Mouse (Mus musculus): Measurements from ENCODE around the gene Gm10720.
"Not testable (repeated sequence)": the region's sequence is repeated elsewhere in the genome, so short reads cannot be mapped to it uniquely, and the experiment has no call there.

Gene Gm10720

DNA sequence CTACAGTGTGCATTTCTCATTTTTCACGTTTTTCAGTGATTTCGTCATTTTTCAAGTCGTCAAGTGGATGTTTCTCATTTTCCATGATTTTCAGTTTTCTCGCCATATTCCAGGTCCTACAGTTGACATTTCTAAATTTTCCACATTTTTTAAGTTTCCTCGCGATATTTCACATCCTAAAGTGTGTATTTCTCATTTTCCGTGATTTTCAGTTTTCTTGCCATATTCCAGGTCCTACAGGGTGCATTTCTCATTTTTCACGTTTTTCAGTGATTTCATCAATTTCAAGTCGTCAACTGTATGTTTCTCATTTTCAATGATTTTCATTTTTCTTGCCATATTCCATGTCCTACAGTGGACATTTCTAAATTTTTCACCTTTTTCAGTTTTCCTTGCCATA lies at the start of gene Gm10720:
Gm10720 (plus strand) TSS at position 301 of the 400 bp plus-strand sequence.
- DNase-seq (ENCODE audit: low read depth, low spot score), result not testable (repeated sequence)

DNA sequence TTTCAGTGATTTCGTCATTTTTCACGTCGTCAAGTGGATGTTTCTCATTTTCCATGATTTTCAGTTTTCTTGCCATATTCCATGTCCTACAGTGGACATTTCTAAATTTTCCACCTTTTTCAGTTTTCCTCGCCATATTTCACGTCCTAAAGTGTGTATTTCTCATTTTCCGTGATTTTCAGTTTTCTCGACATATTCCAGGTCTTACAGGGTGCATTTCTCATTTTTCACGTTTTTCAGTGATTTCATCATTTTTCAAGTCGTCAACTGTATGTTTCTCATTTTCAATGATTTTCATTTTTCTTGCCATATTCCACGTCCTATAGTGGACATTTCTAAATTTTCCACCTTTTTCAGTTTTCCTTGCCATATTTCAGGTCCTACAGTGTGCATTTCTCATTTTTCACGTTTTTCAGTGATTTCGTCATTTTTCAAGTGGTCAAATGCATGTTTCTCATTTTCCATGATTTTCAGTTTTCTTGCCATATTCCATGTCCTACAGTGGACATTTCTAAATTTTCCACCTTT lies 14.9 kb upstream of the Gm10720 start, which contains the start of gene Gm10722:
Gm10722 (plus strand) TSS at position 478 of the 528 bp plus-strand sequence.
- DNase-seq (ENCODE audit: low read depth, low spot score), result peak; percentile 6

DNA sequence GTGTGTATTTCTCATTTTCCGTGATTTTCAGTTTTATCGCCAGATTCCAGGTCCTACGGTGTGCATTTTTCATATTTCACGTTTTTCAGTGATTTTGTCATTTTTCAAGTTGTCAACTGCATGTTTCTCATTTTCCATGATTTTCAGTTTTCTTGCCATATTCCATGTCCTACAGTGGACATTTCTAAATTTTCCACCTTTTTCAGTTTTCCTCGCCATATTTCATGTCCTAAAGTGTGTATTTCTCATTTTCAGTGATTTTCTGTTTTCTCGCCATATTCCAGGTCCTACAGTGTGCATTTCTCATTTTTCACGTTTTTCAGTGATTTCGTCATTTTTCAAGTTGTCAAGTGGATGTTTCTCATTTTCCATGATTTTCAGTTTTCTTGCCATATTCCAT lies 14.4 kb upstream of the Gm10720 start:
- DNase-seq (ENCODE audit: low read depth, low spot score), result not testable (repeated sequence)

DNA sequence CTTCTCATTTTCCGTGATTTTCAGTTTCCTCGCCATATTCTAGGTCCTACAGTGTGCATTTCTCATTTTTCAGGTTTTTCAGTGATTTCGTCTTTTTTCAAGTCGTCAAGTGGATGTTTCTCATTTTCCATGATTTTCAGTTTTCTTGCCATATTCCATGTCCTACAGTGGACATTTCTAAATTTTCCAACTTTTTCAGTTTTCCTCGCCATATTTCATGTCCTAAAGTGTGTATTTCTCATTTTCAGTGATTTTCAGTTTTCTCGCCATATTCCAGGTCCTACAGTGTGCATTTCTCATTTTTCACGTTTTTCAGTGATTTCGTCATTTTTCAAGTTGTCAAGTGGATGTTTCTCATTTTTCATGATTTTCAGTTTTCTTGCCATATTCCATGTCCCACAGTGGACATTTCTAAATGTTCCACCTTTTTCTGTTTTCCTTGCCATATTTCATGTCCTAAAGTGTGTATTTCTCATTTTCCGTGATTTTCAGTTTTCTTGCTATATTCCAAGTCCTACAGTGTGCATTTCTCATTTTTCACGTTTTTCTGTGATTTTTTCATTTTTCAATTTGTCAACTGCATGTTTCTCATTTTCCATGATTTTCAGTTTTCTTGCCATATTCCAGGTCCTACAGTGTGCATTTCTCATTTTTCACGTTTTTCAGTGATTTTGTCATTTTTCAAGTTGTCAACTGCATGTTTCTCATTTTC lies 13.3 kb upstream of the Gm10720 start:
- peak; percentile 0 for DNase-seq (ENCODE audit: low read depth, low spot score)

DNA sequence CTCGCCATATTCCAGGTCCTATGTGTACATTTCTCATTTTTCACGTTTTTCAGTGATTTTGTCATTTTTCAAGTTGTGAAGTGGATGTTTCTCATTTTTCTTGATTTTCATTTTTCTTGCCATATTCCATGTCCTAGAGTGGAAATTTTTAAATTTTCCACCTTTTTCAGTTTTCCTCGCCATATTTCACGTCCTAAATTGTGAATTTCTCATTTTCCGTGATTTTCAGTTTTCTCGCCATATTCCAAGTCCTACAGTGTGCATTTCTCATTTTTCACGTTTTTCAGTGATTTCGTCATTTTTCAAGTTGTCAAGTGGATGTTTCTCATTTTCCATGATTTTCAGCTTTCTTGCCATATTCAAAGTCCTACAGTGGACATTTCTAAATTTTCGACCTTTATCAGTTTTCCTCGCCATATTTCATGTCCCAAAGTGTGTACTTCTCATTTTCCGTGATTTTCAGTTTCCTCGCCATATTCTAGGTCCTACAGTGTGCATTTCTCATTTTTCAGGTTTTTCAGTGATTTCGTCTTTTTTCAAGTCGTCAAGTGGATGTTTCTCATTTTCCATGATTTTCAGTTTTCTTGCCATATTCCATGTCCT lies 12.6 kb upstream of the Gm10720 start, which contains the start of gene Gm11168:
Gm11168 (plus strand) TSS at position 553 of the 603 bp plus-strand sequence.
- not testable (repeated sequence) for DNase-seq (ENCODE audit: low read depth, low spot score)

DNA sequence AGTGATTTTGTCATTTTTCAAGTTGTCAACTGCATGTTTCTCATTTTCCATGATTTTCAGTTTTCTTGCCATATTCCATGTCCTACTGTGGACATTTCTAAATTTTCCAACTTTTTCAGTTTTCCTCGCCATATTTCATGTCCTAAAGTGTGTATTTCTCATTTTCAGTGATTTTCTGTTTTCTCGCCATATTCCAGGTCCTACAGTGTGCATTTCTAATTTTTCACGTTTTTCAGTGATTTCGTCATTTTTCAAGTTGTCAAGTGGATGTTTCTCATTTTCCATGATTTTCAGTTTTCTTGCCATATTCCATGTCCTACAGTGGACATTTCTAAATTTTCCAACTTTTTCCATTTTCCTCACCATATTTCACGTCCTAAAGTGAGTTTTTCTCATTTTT lies 9.3 kb upstream of the Gm10720 start:
- not testable (repeated sequence) for DNase-seq (ENCODE audit: low read depth, low spot score)

DNA sequence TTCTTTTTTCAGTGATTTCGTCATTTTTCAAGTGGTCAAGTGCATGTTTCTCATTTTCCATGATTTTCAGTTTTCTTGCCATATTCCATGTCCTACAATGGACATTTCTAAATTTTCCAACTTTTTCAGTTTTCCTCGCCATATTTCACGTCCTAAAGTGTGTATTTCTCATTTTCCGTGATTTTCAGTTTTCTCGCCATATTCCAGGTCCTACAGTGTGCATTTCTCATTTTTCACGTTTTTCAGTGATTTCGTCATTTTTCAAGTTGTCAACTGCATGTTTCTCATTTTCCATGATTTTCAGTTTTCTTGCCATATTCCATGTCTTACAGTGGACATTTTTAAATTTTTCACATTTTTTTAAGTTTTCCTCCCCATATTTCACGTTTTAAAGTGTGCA lies 8.8 kb upstream of the Gm10720 start:
- DNase-seq (ENCODE audit: low read depth, low spot score), result not testable (repeated sequence)

DNA sequence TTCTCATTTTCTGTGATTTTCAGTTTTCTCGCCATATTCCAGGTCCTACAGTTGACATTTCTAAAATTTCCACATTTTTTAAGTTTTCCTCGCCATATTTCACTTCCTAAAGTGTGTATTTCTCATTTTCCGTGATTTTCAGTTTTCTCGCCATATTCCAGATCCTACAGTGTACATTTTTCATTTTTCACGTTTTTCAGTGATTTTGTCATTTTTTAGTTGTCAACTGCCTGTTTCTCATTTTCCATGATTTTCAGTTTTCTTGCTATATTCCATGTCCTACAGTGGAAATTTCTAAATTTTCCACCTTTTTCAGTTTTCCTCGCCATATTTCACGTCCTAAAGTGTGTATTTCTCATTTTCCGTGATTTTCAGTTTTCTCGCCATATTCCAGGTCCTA lies 8.2 kb upstream of the Gm10720 start:
- peak; percentile 0 for DNase-seq (ENCODE audit: low read depth, low spot score)

DNA sequence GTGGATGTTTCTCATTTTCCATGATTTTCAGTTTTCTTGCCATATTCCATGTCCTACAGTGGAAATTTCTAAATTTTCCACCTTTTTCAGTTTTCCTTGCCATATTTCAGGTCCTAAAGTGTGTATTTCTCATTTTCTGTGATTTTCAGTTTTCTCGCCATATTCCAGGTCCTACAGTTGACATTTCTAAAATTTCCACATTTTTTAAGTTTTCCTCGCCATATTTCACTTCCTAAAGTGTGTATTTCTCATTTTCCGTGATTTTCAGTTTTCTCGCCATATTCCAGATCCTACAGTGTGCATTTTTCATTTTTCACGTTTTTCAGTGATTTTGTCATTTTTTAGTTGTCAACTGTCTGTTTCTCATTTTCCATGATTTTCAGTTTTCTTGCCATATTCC lies 6.1 kb upstream of the Gm10720 start:
- DNase-seq (ENCODE audit: low read depth, low spot score), result not testable (repeated sequence)

DNA sequence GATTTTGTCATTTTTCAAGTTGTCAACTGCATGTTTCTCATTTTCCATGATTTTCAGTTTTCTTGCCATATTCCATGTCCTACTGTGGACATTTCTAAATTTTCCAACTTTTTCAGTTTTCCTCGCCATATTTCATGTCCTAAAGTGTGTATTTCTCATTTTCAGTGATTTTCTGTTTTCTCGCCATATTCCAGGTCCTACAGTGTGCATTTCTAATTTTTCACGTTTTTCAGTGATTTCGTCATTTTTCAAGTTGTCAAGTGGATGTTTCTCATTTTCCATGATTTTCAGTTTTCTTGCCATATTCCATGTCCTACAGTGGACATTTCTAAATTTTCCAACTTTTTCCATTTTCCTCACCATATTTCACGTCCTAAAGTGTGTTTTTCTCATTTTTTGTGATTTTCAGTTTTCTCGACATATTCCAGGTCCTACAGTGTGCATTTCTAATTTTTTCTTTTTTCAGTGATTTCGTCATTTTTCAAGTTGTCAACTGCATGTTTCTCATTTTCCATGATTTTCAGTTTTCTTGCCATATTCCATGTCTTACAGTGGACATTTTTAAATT lies 3.3 kb upstream of the Gm10720 start:
- not testable (repeated sequence) for DNase-seq (ENCODE audit: low read depth, low spot score)

DNA sequence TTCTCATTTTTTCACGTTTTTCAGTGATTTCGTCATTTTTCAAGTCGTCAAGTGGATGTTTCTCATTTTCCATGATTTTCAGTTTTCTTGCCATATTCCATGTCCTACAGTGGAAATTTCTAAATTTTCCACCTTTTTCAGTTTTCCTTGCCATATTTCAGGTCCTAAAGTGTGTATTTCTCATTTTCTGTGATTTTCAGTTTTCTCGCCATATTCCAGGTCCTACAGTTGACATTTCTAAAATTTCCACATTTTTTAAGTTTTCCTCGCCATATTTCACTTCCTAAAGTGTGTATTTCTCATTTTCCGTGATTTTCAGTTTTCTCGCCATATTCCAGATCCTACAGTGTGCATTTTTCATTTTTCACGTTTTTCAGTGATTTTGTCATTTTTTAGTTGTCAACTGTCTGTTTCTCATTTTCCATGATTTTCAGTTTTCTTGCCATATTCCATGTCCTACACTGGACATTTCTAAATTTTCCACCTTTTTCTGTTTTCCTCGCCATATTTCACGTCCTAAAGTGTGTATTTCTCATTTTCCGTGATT lies 2.6 kb upstream of the Gm10720 start, which contains the start of gene Gm10721:
Gm10721 (plus strand) TSS at position 408 of the 547 bp plus-strand sequence.
- not testable (repeated sequence) for DNase-seq (ENCODE audit: low read depth, low spot score)

DNA sequence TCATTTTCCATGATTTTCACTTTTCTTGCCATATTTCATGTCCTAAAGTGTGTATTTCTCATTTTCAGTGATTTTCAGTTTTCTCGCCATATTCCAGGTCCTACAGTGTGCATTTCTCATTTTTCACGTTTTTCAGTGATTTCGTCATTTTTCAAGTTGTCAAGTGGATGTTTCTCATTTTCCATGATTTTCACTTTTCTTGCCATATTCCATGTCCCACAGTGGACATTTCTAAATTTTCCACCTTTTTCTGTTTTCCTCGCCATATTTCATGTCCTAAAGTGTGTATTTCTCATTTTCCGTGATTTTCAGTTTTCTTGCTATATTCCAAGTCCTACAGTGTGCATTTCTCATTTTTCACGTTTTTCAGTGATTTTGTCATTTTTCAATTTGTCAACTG lies 442 bp downstream of the Gm10720 start:
- DNase-seq (ENCODE audit: low read depth, low spot score), result not testable (repeated sequence)

DNA sequence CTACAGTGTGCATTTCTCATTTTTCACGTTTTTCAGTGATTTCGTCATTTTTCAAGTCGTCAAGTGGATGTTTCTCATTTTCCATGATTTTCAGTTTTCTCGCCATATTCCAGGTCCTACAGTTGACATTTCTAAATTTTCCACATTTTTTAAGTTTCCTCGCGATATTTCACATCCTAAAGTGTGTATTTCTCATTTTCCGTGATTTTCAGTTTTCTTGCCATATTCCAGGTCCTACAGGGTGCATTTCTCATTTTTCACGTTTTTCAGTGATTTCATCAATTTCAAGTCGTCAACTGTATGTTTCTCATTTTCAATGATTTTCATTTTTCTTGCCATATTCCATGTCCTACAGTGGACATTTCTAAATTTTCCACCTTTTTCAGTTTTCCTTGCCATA lies 1.7 kb downstream of the Gm10720 start, which contains the start of gene Gm10719:
Gm10719 (plus strand) TSS at position 301 of the 400 bp plus-strand sequence.
- DNase-seq (ENCODE audit: low read depth, low spot score), result not testable (repeated sequence)

DNA sequence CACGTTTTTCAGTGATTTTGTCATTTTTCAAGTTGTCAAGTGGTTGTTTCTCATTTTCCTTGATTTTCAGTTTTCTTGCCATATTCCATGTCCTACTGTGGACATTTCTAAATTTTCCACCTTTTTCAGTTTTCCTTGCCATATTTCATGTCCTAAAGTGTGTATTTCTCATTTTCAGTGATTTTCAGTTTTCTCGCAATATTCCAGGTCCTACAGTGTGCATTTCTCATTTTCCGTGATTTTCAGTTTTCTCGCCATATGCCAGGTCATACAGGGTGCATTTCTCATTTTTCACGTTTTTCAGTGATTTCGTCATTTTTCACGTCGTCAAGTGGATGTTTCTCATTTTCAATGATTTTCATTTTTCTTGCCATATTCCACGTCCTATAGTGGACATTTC lies 3.5 kb downstream of the Gm10720 start:
- not testable (repeated sequence) for DNase-seq (ENCODE audit: low read depth, low spot score)

DNA sequence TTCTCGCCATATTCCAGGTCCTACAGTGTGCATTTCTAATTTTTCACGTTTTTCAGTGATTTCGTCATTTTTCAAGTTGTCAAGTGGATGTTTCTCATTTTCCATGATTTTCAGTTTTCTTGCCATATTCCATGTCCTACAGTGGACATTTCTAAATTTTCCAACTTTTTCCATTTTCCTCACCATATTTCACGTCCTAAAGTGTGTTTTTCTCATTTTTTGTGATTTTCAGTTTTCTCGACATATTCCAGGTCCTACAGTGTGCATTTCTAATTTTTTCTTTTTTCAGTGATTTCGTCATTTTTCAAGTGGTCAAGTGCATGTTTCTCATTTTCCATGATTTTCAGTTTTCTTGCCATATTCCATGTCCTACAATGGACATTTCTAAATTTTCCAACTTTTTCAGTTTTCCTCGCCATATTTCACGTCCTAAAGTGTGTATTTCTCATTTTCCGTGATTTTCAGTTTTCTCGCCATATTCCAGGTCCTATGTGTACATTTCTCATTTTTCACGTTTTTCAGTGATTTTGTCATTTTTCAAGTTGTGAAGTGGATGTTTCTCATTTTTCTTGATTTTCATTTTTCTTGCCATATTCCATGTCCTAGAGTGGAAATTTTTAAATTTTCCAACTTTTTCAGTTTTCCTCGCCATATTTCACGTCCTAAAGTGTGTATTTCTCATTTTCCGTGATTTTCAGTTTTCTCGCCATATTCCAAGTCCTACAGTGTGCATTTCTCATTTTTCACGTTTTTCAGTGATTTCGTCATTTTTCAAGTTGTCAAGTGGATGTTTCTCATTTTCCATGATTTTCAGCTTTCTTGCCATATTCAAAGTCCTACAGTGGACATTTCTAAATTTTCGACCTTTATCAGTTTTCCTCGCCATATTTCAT lies 4.6 kb downstream of the Gm10720 start:
- not testable (repeated sequence) for DNase-seq (ENCODE audit: low read depth, low spot score)

DNA sequence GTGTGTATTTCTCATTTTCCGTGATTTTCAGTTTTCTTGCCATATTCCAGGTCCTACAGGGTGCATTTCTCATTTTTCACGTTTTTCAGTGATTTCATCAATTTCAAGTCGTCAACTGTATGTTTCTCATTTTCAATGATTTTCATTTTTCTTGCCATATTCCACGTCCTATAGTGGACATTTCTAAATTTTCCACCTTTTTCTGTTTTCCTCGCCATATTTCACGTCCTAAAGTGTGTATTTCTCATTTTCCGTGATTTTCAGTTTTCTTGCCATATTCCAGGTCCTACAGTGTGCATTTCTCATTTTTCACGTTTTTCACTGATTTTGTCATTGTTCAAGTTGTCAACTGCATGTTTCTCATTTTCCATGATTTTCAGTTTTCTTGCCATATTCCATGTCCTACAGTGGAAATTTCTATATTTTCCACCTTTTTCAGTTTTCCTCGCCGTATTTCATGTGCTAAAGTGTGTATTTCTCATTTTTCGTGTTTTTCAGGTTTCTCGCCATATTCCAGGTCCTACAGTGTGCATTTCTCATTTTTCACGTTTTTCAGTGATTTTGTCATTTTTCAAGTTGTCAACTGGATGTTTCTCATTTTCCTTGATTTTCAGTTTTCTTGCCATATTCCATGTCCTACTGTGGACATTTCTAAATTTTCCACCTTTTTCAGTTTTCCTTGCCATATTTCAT lies 7.0 kb downstream of the Gm10720 start:
- peak; percentile 0 for DNase-seq (ENCODE audit: low read depth, low spot score)

DNA sequence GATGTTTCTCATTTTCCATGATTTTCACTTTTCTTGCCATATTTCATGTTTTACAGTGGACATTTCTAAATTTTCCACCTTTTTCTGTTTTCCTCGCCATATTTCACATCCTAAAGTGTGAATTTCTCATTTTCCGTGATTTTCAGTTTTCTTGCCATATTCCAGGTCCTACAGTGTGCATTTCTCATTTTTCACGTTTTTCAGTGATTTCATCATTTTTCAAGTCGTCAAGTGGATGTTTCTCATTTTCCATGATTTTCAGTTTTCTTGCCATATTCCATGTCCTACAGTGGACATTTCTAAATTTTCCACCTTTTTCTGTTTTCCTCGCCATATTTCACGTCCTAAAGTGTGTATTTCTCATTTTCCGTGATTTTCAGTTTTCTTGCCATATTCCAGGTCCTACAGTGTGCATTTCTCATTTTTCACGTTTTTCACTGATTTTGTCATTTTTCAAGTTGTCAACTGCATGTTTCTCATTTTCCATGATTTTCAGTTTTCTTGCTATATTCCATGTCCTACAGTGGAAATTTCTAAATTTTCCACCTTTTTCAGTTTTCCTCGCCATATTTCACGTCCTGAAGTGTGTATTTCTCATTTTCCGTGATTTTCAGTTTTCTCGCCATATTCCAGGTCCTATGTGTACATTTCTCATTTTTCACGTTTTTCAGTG lies 8.0 kb downstream of the Gm10720 start, which contains the start of gene Gm10718:
Gm10718 (plus strand) TSS at position 236 of the 673 bp plus-strand sequence.
- DNase-seq (ENCODE audit: low read depth, low spot score), result not testable (repeated sequence)

DNA sequence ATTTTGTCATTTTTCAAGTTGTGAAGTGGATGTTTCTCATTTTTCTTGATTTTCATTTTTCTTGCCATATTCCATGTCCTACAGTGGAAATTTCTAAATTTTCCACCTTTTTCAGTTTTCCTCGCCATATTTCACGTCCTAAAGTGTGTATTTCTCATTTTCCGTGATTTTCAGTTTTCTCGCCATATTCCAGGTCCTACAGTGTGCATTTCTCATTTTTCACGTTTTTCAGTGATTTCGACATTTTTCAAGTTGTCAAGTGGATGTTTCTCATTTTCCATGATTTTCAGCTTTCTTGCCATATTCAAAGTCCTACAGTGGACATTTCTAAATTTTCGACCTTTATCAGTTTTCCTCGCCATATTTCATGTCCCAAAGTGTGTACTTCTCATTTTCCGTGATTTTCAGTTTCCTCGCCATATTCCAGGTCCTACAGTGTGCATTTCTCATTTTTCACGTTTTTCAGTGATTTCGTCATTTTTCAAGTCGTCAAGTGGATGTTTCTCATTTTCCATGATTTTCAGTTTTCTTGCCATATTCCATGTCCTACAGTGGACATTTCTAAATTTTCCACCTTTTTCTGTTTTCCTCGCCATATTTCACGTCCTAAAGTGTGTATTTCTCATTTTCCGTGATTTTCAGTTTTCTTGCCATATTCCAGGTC lies 8.7 kb downstream of the Gm10720 start:
- DNase-seq (ENCODE audit: low read depth, low spot score), result not testable (repeated sequence)

DNA sequence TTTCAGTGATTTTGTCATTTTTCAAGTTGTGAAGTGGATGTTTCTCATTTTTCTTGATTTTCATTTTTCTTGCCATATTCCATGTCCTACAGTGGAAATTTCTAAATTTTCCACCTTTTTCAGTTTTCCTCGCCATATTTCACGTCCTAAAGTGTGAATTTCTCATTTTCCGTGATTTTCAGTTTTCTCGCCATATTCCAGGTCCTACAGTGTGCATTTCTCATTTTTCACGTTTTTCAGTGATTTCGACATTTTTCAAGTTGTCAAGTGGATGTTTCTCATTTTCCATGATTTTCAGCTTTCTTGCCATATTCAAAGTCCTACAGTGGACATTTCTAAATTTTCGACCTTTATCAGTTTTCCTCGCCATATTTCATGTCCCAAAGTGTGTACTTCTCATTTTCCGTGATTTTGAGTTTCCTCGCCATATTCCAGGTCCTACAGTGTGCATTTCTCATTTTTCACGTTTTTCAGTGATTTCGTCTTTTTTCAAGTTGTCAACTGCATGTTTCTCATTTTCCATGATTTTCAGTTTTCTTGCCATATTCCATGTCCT lies 9.5 kb downstream of the Gm10720 start, which contains the start of gene Gm10717:
Gm10717 (plus strand) TSS at position 506 of the 556 bp plus-strand sequence.
- DNase-seq (ENCODE audit: low read depth, low spot score), result not testable (repeated sequence)
